Mouse (Mus musculus) liver, embryonic 12.5 days (tissue): Measurements from ENCODE around the gene Eri3. TPM values are rescaled to one million over a fixed set of nuclear protein-coding genes. Genes with fewer than 3 reads are reported as not detected.
A peak's percentile ranks its signal among the peaks of the same experiment; 100 is the strongest.

ENCODE experiments used
- ATAC-seq: fragments of 200-750 bp; cut with Nextera tagmentation; 2 replicates; pipeline ENCODE4 v1.8.0; 2017; ENCODE audit warnings: moderate number of reproducible peaks, mild to moderate bottlenecking, moderate library complexity
- H3K27ac ChIP-seq: fragments of 300-500 bp; sonication (generic); 2 replicates; pipeline ENCODE4 v1.5.1; 2016; ENCODE audit warnings: mild to moderate bottlenecking
- H3K27me3 ChIP-seq: fragments of 300-500 bp; sonication (generic); replicated peaks from 2 replicates; pipeline ENCODE4 v1.6.1; 2016; ENCODE audit warnings: mild to moderate bottlenecking, moderate library complexity
- H3K36me3 ChIP-seq: fragments of 300-500 bp; sonication (generic); 2 replicates; pipeline ENCODE4 v1.6.1; 2016; ENCODE audit warnings: mild to moderate bottlenecking, moderate library complexity
- H3K4me1 ChIP-seq: fragments of 300-500 bp; sonication (generic); 2 replicates; pipeline ENCODE4 v1.6.1; 2016
- H3K4me2 ChIP-seq: fragments of 300-500 bp; sonication (generic); 2 replicates; pipeline ENCODE4 v1.6.1; 2016; ENCODE audit warnings: mild to moderate bottlenecking, moderate library complexity
- H3K4me3 ChIP-seq: fragments of 300-500 bp; sonication (generic); 2 replicates; pipeline ENCODE4 v1.5.1; 2016; ENCODE audit warnings: mild to moderate bottlenecking, moderate library complexity
- H3K9ac ChIP-seq: fragments of 300-500 bp; sonication (generic); 2 replicates; pipeline ENCODE4 v1.6.1; 2016; ENCODE audit warnings: mild to moderate bottlenecking, moderate library complexity
- H3K9me3 ChIP-seq: fragments of 300-500 bp; sonication (generic); replicated peaks from 2 replicates; pipeline ENCODE4 v1.6.1; 2016; ENCODE audit warnings: mild to moderate bottlenecking, moderate library complexity
- WGBS: fragments of 180-500 bp; shearing (Covaris S2); methylation state at CpG from one replicate; pipeline ENCODE4 v1.1.7; 2016; ENCODE audit not compliant: insufficient replicate concordance; 5-methylcytosine and 5-hydroxymethylcytosine counted together
- polyA plus RNA-seq: library from polyadenylated mRNA; unstranded; fragments of >200 nt; fragmentation: Nextera tagmentation; extraction: Ambion mirVana; gene quantifications from 2 replicates; pipeline ENCODE4 v1.2.1, GENCODE M21; 2016

Eri3 gene
- 53.7 and 57.8 TPM in 2 replicates for polyA plus RNA-seq

DNA sequence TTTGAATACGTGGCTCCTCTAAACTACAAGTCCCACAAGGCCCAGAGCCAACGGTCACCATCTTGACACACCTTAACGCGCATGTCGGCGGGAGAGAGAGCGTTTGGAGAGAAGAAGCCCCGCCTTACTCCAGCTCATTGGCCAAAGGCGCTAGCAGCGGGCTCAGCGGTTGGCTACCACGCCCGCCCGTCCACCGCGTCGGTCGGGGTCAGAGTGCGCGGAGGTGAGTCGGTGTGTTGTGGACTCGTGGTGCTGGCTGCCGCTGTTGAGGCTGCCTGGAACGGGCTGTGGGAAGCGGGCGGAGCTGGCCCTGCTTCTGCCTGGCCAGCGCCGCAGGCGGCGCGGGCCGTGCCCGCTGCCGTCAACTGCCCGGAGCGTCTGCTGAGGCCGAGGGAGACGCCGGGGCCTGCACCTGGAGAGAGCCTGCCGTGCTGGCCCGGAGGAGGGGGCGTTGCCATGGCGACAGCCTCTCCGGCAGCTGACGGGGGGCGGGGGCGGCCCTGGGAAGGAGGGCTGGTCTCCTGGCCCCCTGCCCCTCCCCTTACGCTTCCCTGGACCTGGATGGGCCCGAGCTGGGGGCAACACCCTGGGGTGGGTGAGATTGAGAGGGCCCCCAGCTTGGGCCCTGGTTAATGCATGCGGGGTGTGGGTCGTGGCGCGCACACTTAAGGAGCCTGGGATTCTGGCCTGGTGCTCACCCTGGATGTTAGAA is at the start of gene Eri3:
Eri3 (plus strand) TSS at position 226 of the 712 bp plus-strand sequence.
- peak within 1 kb of the TSS; percentile 98 for H3K4me2 ChIP-seq
- H3K27ac ChIP-seq = peak within 1 kb of the TSS; percentile 78
- WGBS = under 1% methylated on average over 52 of the region's 53 CpGs
- H3K27me3 ChIP-seq = no peaks in the 10 kb centered on the region
- no peaks in the 10 kb centered on the region for H3K36me3 ChIP-seq
- peak within 1 kb of the TSS; percentile 82 for H3K9ac ChIP-seq
- H3K4me1 ChIP-seq = peaks cover 25% of the 10 kb centered on the region
- H3K4me3 ChIP-seq = peak within 1 kb of the TSS; percentile 77
- peak; percentile 100 for ATAC-seq
- no peaks in the 10 kb centered on the region for H3K9me3 ChIP-seq

DNA sequence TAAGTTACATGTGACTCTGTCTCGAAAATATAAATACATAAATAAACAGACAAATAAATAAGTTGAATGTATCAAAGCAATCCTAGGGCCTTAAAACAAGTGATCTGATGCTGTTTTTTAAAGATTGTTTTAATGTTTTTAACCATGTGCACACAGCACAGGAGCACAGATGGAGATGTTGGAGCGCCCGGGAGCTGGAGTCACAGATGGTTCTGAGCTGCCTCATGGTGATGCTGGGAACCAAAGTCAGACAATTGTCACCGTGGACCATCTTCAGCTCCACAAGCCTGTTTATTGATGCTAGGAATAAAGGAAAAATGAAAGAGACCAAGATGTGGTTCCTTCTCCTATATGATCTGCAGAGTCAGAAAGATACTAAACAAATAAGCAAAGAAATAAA is 31.9 kb upstream of the Eri3 start:
- Histone ChIP-seq H3K27ac (no peak overlapping the region), H3K9ac (no peak overlapping the region), H3K9me3 (no peaks in the 10 kb centered on the region), H3K36me3 (no peaks in the 10 kb centered on the region), H3K4me3 (no peak overlapping the region), H3K4me2 (no peak overlapping the region), H3K4me1 (no peaks in the 10 kb centered on the region), H3K27me3 (peaks cover 17% of the 10 kb centered on the region)
- 80% methylated on average over 4 of the region's 4 CpGs for WGBS
- ATAC-seq = no peak

DNA sequence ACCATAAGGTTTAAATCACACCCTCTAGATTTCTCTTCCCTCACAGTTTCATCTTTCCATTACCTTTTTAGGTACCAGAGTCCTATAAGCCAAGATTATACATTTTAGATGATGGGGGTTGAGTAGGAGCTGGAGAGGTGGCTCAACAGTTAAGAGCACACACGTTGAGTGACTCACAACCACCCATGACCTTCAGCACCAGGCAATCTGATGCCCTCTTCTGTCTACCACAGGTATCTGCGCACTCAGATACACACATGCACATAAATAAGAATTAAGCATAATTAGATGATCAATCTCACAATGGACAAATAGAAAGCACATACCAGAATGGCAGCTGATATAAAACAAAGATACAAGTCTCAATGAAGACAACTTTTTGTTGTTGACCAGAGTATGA is 28.8 kb upstream of the Eri3 start:
- Histone ChIP-seq H3K27me3 (peaks cover 20% of the 10 kb centered on the region; the same call in 1 of the 2 replicates), H3K4me2 (no peak overlapping the region), H3K27ac (no peak overlapping the region), H3K4me1 (peaks cover 24% of the 10 kb centered on the region), H3K4me3 (no peak overlapping the region), H3K9me3 (no peaks in the 10 kb centered on the region), H3K36me3 (no peaks in the 10 kb centered on the region), H3K9ac (no peak overlapping the region)
- 42% methylated on average over 2 of the region's 2 CpGs for WGBS
- no peak for ATAC-seq

DNA sequence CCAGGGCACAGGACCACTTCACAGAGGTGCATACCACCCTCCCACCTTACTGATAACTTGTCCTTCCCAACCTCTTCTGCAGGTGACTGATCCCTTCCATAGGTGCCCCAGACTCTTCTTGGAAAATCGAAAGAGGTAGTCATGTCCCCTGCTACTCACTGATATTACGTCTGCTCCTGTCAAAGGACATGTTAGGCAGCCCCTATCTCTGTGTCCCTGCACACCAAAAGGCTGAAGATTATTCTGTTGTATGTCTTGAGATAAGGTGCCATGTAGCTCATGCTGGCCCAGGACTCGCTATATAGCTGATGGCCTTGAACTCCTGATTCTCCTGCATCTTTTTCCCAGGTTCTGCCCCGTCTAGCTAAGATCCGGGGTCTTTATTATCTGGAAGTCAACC is 24.2 kb upstream of the Eri3 start:
- peak; percentile 88 for ATAC-seq
- no peak overlapping the region for H3K27ac ChIP-seq
- WGBS = 40% methylated on average over 5 of the region's 5 CpGs
- peaks cover 41% of the 10 kb centered on the region; the same call in 1 of the 2 replicates for H3K27me3 ChIP-seq
- H3K4me1 ChIP-seq = peaks cover 39% of the 10 kb centered on the region
- H3K9me3 ChIP-seq = no peaks in the 10 kb centered on the region
- peak overlapping the region; percentile 32 for H3K4me2 ChIP-seq
- H3K9ac ChIP-seq = no peak overlapping the region
- no peaks in the 10 kb centered on the region for H3K36me3 ChIP-seq
- no peak overlapping the region for H3K4me3 ChIP-seq

DNA sequence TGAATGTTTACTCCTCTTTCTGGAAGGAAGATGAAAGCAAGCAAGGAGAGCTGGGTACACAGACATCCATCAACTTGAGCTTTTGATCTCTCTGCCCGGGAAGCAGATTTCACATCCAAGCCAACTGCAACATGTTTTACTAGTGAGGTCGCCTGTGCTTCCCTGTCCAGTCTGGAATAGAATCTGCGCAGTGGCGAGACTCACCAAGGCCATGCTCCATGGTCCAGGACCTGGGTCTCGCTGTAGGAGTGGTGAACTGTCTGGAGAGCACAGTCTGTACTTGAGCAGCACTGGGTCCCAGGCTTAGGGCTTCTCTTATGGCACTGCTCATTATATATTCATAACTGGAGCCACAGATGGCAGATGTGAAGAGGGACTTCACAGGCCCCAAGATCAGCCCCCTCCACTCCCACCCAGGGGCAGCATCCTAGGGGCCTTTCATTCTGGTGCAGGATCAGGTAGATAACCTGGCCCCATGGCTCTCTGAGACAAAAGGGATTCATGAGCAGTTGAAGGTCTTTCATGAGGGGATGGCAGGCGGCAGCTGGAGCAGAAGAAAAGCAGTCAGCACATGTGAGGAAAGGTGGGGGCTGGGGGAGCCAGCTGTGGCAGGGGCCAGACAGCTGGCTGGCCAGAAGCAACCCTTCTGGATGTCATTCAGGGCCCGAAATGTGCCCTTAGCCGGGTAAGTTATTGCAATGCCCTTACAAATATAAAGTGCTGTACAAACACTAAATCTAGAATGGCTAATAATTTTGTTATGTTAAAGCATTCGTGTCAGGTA is 22.9 kb upstream of the Eri3 start:
- H3K27me3 ChIP-seq = peaks cover 54% of the 10 kb centered on the region; the same call in 1 of the 2 replicates
- no peak for ATAC-seq
- peaks cover 39% of the 10 kb centered on the region for H3K4me1 ChIP-seq
- WGBS = 59% methylated on average over 9 of the region's 9 CpGs
- no peaks in the 10 kb centered on the region for H3K9me3 ChIP-seq
- H3K4me2 ChIP-seq = no peak overlapping the region
- no peaks in the 10 kb centered on the region for H3K36me3 ChIP-seq
- no peak overlapping the region for H3K4me3 ChIP-seq
- no peak overlapping the region for H3K9ac ChIP-seq
- H3K27ac ChIP-seq = no peak overlapping the region

DNA sequence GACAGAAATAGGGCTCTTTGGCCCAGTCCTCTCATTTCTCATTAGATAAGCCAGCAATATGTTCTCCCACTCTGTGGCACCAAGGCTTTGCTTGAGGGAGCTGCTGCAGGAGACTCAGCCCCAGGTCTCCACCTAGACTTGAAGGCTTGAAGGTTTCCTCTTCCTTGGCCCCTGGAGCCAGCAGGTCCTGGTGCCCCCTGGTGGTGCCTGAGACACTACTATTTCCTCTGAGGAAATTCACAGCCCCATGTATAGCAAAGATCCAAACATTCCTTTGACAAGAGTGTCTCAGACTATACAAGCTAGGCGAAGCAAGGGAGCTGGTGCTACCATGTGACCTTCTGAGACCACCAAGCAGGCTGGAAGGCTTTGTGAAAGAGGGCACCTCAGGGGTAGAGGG is 22.2 kb upstream of the Eri3 start:
- Histone ChIP-seq H3K36me3 (no peaks in the 10 kb centered on the region), H3K4me2 (no peak overlapping the region), H3K9ac (no peak overlapping the region), H3K27ac (no peak overlapping the region), H3K27me3 (peaks cover 52% of the 10 kb centered on the region; the same call in 1 of the 2 replicates), H3K9me3 (no peaks in the 10 kb centered on the region), H3K4me1 (peaks cover 39% of the 10 kb centered on the region), H3K4me3 (no peak overlapping the region)
- WGBS = 11% methylated on average over 1 of the region's 1 CpGs
- ATAC-seq = no peak

DNA sequence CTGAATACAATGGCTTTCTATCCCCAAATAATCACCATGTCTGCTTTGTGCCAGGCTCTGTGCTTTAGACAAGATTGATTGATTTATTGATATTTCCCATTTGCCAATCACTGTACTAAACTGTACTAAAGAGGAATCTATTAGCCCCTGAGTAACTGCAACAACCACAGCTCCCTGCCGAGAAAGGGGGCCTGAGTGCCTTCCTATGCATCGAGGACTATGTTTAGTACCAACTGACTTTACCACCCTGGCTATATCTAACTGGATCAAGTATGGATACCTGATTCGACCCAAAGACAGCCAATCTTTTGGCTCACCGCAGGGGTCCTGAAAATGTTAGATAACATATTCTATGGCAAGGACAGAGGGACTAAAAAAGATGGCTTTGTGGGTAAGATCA is 20.3 kb upstream of the Eri3 start:
- Histone ChIP-seq H3K4me1 (peaks cover 30% of the 10 kb centered on the region), H3K9me3 (no peaks in the 10 kb centered on the region), H3K4me2 (no peak overlapping the region), H3K4me3 (no peak overlapping the region), H3K27me3 (peaks cover 51% of the 10 kb centered on the region; the same call in 1 of the 2 replicates), H3K36me3 (no peaks in the 10 kb centered on the region), H3K27ac (no peak overlapping the region), H3K9ac (no peak overlapping the region)
- no peak for ATAC-seq
- 56% methylated on average over 4 of the region's 4 CpGs for WGBS

DNA sequence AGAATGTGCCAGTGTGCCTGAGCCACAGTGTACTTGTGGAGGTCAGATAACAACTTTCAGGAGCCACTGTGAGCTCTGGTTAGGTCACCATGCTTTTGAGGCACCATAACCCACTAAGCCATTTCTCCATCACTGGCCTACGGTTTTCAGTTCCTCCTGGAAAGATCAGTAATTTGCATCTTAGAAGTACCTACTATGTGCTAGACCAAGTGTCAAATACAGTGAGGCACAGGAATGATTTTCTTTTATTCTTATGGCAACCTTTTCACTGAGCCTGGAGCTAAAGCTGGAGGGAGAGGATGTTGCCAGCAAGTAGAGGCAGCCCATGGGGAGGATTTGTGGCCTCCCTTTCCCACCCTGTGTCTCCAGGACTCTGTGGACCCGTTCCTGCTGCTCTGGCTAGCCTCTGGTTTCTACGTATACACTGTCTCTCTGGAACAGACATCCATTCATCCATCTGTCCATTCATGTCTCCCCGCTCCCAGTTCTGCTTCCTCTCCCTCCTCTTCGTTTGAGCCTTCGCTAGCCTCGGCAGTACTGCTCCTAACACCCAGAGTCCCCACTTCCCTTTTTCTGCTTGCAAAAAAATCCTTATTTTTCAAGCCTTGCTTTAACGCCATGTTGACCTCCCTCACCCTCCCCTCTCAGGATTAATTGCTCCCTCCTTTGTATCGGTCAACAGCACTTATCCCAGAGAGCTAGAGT is 14.5 kb upstream of the Eri3 start:
- Histone ChIP-seq H3K4me1 (no peaks in the 10 kb centered on the region), H3K4me2 (no peak overlapping the region), H3K4me3 (no peak overlapping the region), H3K27me3 (peaks cover 28% of the 10 kb centered on the region; the same call in 1 of the 2 replicates), H3K27ac (no peak overlapping the region), H3K9me3 (no peaks in the 10 kb centered on the region), H3K36me3 (no peaks in the 10 kb centered on the region), H3K9ac (no peak overlapping the region)
- no peak for ATAC-seq
- 31% methylated on average over 9 of the region's 9 CpGs for WGBS

DNA sequence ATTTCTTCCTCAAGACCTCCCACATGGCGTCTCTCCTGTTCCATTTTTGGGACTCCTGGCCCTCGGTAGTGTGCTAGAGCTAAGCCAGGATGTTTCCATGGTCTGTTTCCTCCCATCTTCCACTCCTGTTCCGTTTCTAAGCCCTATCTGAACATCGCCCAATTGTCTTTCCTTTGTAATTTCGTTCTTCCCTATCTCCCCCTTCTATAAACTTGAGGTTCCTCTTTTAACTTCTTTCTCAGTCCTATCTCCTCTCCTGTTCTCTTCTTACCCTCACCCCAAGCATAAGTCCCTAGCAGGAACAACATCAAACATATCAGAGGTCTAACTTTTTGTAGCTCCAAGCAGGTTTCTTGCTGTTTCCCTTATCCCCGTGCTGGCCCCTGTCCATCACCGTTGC is 13.2 kb upstream of the Eri3 start:
- no peaks in the 10 kb centered on the region for H3K36me3 ChIP-seq
- no peak for ATAC-seq
- WGBS = 42% methylated on average over 7 of the region's 7 CpGs

DNA sequence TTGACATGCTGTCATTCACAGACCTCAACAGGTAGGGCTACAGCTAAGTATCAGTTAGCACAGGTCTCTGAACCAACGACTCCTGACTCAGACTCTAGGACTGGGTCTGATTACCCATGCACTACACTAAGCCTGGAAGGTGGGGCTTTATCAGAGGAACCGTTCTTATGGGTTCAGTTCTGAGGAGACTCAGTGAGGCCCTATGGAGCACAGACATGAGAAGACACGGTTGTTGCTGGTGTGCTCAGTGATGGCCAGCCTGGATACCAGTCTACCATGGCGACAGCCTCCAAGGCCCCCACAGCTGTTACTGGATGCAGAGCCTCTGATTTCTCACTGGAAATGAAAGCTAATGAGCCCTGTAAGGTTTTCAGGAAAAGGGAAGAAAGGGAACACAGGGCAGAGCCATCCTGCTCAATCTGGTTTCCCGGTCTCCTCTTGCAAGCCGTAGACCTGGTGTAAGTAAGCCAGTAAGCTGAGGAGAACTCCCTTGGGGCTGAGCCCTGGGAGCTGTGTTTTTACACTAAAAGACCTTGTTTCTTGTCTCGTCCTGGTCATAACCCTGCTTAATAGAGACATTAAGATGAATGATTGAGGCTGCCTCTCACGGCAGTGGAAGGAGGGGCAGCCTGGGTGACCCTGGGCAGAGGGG is 10.7 kb upstream of the Eri3 start:
- H3K27ac ChIP-seq = no peak overlapping the region
- H3K9ac ChIP-seq = no peak overlapping the region
- H3K9me3 ChIP-seq = no peaks in the 10 kb centered on the region
- H3K4me2 ChIP-seq = no peak overlapping the region
- H3K27me3 ChIP-seq = peaks cover 26% of the 10 kb centered on the region
- H3K4me3 ChIP-seq = no peak overlapping the region
- no peak for ATAC-seq
- H3K36me3 ChIP-seq = no peaks in the 10 kb centered on the region
- 65% methylated on average over 8 of the region's 8 CpGs for WGBS
- H3K4me1 ChIP-seq = no peaks in the 10 kb centered on the region

More for the DNA sequence above, 13.2 kb upstream of the Eri3 start:
- H3K27ac ChIP-seq = no peak overlapping the region
- H3K4me1 ChIP-seq = no peaks in the 10 kb centered on the region
- H3K27me3 ChIP-seq = peaks cover 18% of the 10 kb centered on the region
- H3K9me3 ChIP-seq = no peaks in the 10 kb centered on the region
- no peak overlapping the region for H3K9ac ChIP-seq
- no peak overlapping the region for H3K4me3 ChIP-seq
- H3K4me2 ChIP-seq = no peak overlapping the region

DNA sequence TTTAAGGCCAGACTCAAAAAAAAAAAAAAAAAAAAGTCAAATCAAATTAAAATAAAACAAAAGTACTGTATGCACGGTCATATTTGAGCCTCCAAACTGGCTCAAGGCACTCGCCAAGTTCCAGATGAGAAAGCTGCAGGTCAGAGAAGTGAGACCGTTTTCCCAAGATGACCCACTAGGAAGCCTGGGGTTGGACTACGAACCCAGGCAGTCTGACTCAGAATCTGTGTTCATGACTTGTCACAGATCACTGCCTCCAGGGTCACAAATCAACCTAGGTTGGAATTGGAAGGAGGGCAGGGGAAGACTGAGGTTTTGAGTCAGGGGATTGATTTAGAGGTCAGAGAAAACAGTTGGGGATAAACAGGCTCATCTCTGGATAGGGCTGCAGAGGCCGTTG is 9.6 kb upstream of the Eri3 start:
- Histone ChIP-seq H3K9ac (no peak overlapping the region), H3K4me3 (no peak overlapping the region), H3K9me3 (no peaks in the 10 kb centered on the region), H3K27me3 (peaks cover 26% of the 10 kb centered on the region), H3K36me3 (no peaks in the 10 kb centered on the region), H3K27ac (no peak overlapping the region), H3K4me1 (peaks cover 5% of the 10 kb centered on the region; the same call in 1 of the 2 replicates), H3K4me2 (no peak overlapping the region)
- no peak for ATAC-seq
- 60% methylated on average over 5 of the region's 5 CpGs for WGBS
